Mouse (Mus musculus) heart, embryonic 16.5 days (tissue): Measurements from ENCODE around the gene Prkra. TPM values are rescaled to one million over a fixed set of nuclear protein-coding genes. Genes with fewer than 3 reads are reported as not detected.

Experiments
- ATAC-seq: fragments of 200-750 bp; cut with Nextera tagmentation; replicated peaks from 2 replicates; pipeline ENCODE4 v1.8.0; 2017; ENCODE audit warnings: moderate number of reproducible peaks; ENCODE audit not compliant: insufficient read depth, low FRiP score; ENCODE audit errors: extremely low read depth
- H3K27ac ChIP-seq: fragments of 300-500 bp; sonication (generic); 2 replicates; pipeline ENCODE4 v1.5.1; 2014; ENCODE audit warnings: mild to moderate bottlenecking, low read length, control low read depth, moderate library complexity
- H3K27me3 ChIP-seq: fragments of 300-500 bp; sonication (generic); 2 replicates; pipeline ENCODE4 v1.6.1; 2014; ENCODE audit warnings: low read length, mixed read lengths; ENCODE audit not compliant: control insufficient read depth, insufficient read depth
- H3K36me3 ChIP-seq: fragments of 300-500 bp; sonication (generic); 2 replicates; pipeline ENCODE4 v1.6.1; 2014; ENCODE audit not compliant: control insufficient read depth, insufficient read depth
- H3K4me1 ChIP-seq: fragments of 300-500 bp; sonication (generic); 2 replicates; pipeline ENCODE4 v1.6.1; 2014; ENCODE audit warnings: low read length, mixed read lengths; ENCODE audit not compliant: control insufficient read depth, insufficient read depth
- H3K4me2 ChIP-seq: fragments of 300-500 bp; sonication (generic); 2 replicates; pipeline ENCODE4 v1.6.1; 2014; ENCODE audit warnings: low read depth, mild to moderate bottlenecking, control low read depth, low read length
- H3K4me3 ChIP-seq: fragments of 300-500 bp; sonication (generic); 2 replicates; pipeline ENCODE4 v1.5.1; 2014; ENCODE audit warnings: mild to moderate bottlenecking, control low read depth, low read length
- H3K9ac ChIP-seq: fragments of 300-500 bp; sonication (generic); 2 replicates; pipeline ENCODE4 v1.6.1; 2014; ENCODE audit warnings: low read length, control low read depth
- H3K9me3 ChIP-seq: fragments of 300-500 bp; sonication (generic); replicated peaks from 2 replicates; pipeline ENCODE4 v1.6.1; 2016; ENCODE audit warnings: low read length; ENCODE audit not compliant: control insufficient read depth
- WGBS: fragments of 180-500 bp; shearing (Covaris S2); extraction: QIAGEN DNeasy Blood & Tissue Kit; methylation state at CpG from one replicate; pipeline ENCODE4 v1.1.7; 2014; 5-methylcytosine and 5-hydroxymethylcytosine counted together
- polyA plus RNA-seq: library from polyadenylated mRNA; unstranded; fragments of >200 nt; fragmentation: Nextera tagmentation; extraction: Ambion mirVana; gene quantifications from 2 replicates; pipeline ENCODE4 v1.2.1, GENCODE M21; 2015

The Prkra gene
- polyA plus RNA-seq, 1 experiment from 2014 or later, result 31.9 TPM

DNA sequence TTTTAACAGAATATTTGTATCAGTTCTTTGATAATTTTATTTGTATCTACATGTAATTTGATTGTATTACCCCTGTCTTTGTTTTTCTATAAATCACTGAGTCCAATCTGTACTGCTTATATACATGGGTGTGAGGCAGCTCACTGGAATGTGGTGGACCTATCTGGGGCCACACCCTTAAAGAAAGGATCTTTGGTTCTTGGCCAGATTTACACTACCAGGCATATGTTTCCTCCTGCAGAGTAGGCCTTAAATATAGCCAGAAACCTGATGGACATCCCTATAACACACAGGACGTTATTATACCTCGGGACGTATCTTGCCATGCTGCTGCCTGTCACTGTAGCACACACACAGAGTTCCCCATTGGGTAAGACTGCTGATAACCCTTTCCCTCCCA is 35.8 kb downstream of the Prkra start:
- 75% methylated on average over 3 of the region's 3 CpGs for WGBS
- Histone ChIP-seq H3K4me3 (no peak overlapping the region), H3K4me2 (no peak overlapping the region), H3K36me3 (no peaks in the 10 kb centered on the region), H3K9me3 (no peaks in the 10 kb centered on the region; the same call in 1 of the 2 replicates), H3K4me1 (peaks cover 3% of the 10 kb centered on the region; the same call in 1 of the 2 replicates), H3K27ac (no peak overlapping the region), H3K27me3 (no peaks in the 10 kb centered on the region), H3K9ac (no peak overlapping the region)
- ATAC-seq, result no peak

DNA sequence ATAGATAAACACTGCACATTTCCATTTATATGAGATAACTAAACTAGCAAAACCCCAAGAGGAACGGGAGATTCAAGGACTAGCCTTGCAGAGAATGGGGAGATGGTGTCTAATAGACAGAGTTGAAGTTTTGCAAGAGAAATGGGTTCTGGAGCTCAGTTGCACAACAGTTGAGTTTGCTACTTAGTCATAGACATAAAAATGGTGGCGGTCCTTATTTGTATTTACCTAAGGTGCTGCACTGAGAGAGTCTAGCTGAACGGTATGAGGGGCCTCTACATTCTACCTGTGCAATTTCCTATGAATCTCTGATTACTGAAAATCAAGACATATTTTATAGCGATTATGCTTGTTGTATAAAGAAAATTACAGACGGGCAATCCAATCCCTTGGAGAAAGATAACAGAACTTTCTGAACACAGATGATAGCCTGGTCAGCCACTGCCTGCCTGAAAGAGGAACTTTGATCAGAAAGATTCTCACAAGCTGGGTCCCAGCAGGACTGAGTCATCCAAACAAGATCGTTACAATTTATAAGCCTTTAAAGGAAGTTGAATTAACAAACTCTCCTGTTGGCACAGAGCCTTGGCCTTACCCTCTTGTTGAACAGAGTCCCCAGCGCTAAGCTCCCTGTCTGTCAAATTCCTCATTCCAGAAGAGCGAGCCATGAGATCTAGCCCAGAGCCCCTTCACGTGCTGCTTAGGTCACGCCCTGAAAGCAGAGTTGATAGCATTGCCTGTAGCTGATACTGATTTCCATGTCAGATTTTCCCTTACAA is 37.3 kb downstream of the Prkra start:
- 49% methylated on average over 10 of the region's 10 CpGs for WGBS
- Histone ChIP-seq H3K9me3 (no peaks in the 10 kb centered on the region; the same call in 1 of the 2 replicates), H3K36me3 (no peaks in the 10 kb centered on the region), H3K4me1 (peaks cover 3% of the 10 kb centered on the region; the same call in 1 of the 2 replicates), H3K27ac (no peak overlapping the region), H3K4me2 (no peak overlapping the region), H3K27me3 (no peaks in the 10 kb centered on the region), H3K4me3 (no peak overlapping the region), H3K9ac (no peak overlapping the region)
- ATAC-seq, result no peak

DNA sequence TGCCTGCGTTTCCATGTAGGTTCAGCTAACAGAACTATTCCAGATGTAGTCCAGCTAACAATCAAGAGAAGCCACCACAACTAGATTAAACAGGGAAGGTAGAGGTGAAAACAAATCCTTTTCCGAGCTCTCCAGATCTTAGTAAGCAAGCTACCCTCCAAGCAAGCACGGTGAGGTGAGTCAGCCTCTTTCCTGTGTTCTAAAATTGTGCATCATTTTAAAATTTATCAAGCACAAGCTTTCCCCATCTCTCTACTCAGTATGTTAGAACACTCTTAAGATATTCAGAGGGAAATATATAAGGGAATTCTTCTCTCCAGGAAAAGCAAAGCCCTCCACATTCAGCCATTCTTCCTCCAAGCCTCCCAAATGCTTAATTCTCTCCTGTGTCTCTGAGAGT is 41.1 kb downstream of the Prkra start:
- Histone ChIP-seq H3K9me3 (no peaks in the 10 kb centered on the region), H3K4me1 (peaks cover 3% of the 10 kb centered on the region; the same call in 1 of the 2 replicates), H3K4me2 (no peak overlapping the region), H3K4me3 (no peak overlapping the region), H3K27me3 (no peaks in the 10 kb centered on the region), H3K9ac (no peak overlapping the region), H3K27ac (no peak overlapping the region), H3K36me3 (no peaks in the 10 kb centered on the region)
- 76% methylated on average over 3 of the region's 3 CpGs for WGBS
- ATAC-seq, result no peak

GRCm38 (mm10) chr2:76602256-76602655 is 45.6 kb downstream of the Prkra start:
- H3K36me3 ChIP-seq, result no peaks in the 10 kb centered on the region
- H3K4me1 ChIP-seq, result no peaks in the 10 kb centered on the region
- ATAC-seq, result no peak
- H3K9me3 ChIP-seq, result no peaks in the 10 kb centered on the region
- WGBS, result 93% methylated on average over 1 of the region's 1 CpGs
- no peak overlapping the region for H3K4me2 ChIP-seq
- H3K27me3 ChIP-seq, result no peaks in the 10 kb centered on the region
- H3K27ac ChIP-seq, result no peak overlapping the region
- no peak overlapping the region for H3K9ac ChIP-seq
- H3K4me3 ChIP-seq, result no peak overlapping the region

DNA sequence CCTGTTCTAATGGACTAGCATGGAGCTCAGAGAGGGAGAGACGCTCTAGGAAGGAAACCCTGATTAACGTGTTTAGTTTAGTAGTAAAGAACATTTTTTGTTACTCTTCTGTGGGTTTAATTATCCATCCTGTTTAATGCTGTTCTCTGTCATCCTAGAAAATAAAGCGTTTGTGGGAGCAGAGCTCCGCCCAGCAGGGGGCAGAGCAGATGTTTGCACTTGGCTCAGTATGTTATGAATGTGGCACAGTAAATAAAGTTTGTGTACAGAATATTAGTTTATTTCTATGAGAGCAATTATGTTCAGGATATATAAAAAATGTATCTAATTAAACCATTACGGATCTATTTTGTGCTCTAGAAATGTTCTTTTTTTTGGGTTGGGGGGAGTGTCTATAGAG is 48.6 kb downstream of the Prkra start:
- H3K9ac ChIP-seq, result no peak overlapping the region
- no peak overlapping the region for H3K4me3 ChIP-seq
- H3K27ac ChIP-seq, result no peak overlapping the region
- WGBS, result 79% methylated on average over 5 of the region's 5 CpGs
- H3K4me1 ChIP-seq, result no peaks in the 10 kb centered on the region
- H3K36me3 ChIP-seq, result no peaks in the 10 kb centered on the region
- no peaks in the 10 kb centered on the region for H3K27me3 ChIP-seq
- no peak for ATAC-seq
- H3K4me2 ChIP-seq, result no peak overlapping the region
- H3K9me3 ChIP-seq, result no peaks in the 10 kb centered on the region

DNA sequence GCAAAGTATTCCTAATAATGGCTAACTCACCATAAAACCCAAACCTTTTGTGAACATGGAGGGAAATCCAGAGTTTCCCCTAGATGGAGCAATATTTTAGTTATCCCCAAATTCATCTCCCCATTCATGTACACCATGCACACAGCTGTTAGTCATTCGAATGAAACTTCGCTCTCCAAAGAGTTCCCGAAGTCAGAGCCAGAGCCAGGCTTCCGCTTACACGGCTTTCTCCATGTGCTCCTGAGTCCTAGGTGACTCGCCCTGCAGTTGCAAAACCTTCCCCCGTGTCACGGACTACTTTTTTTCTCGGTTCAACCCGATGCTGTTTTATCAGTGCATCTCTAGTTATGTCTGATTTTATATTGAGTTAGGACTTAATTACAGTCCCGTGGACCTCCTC is 50.3 kb downstream of the Prkra start:
- Histone ChIP-seq H3K4me2 (no peak overlapping the region), H3K27ac (no peak overlapping the region), H3K9ac (no peak overlapping the region), H3K4me3 (no peak overlapping the region), H3K4me1 (no peaks in the 10 kb centered on the region), H3K9me3 (no peaks in the 10 kb centered on the region), H3K36me3 (no peaks in the 10 kb centered on the region), H3K27me3 (no peaks in the 10 kb centered on the region)
- WGBS, result 83% methylated on average over 11 of the region's 11 CpGs
- no peak for ATAC-seq

GRCm38 (mm10) chr2:76592401-76592924 is 55.4 kb downstream of the Prkra start:
- Histone ChIP-seq H3K36me3 (no peaks in the 10 kb centered on the region), H3K4me1 (no peaks in the 10 kb centered on the region), H3K4me3 (no peak overlapping the region), H3K4me2 (no peak overlapping the region), H3K27me3 (no peaks in the 10 kb centered on the region), H3K27ac (no peak overlapping the region), H3K9me3 (no peaks in the 10 kb centered on the region), H3K9ac (no peak overlapping the region)
- 54% methylated on average over 3 of the region's 3 CpGs for WGBS
- ATAC-seq, result no peak

DNA sequence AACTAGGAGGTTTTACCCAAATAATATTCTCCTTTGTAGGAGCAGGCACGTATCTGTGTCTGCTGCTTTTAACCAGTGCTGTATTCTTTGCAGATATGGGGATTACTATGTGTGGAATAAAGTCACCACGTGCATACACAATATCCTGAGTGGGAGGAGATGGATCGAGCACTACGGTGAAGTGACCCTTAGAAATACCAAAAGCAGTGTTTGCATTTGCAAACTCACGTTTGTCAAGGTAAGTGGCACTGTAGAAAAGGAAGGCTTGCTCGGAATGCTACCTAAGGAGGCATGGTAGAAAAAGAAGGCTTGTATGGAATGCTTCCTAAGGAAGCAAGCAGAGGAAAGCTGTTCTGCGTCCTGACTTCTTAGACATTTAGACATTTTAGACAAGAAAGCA is 57.6 kb downstream of the Prkra start:
- Histone ChIP-seq H3K36me3 (no peaks in the 10 kb centered on the region), H3K4me2 (no peak overlapping the region), H3K9ac (no peak overlapping the region), H3K27me3 (no peaks in the 10 kb centered on the region), H3K9me3 (no peaks in the 10 kb centered on the region), H3K4me3 (no peak overlapping the region), H3K27ac (no peak overlapping the region), H3K4me1 (no peaks in the 10 kb centered on the region)
- WGBS, result 83% methylated on average over 7 of the region's 7 CpGs
- no peak for ATAC-seq

GRCm38 (mm10) chr2:76586906-76587305 is 60.9 kb downstream of the Prkra start:
- Histone ChIP-seq H3K36me3 (no peaks in the 10 kb centered on the region), H3K4me3 (no peak overlapping the region), H3K27me3 (no peaks in the 10 kb centered on the region), H3K4me2 (no peak overlapping the region), H3K9ac (no peak overlapping the region), H3K27ac (no peak overlapping the region), H3K4me1 (no peaks in the 10 kb centered on the region), H3K9me3 (no peaks in the 10 kb centered on the region)
- no peak for ATAC-seq
- WGBS, result 76% methylated on average over 10 of the region's 10 CpGs
